Mouse (Mus musculus) brain, adult 2 months (tissue): ENCODE data around the gene Sh3bp5.

Source experiments
- DNase-seq: peaks from one replicate; pipeline ENCODE4 v3.0.0; 2011; ENCODE audit warnings: low read depth, low spot score

The Sh3bp5 gene

GRCm38 (mm10) chr14:31433851-31434360 lies 2.0 kb downstream of the Sh3bp5 start:
- no peak for DNase-seq

DNA sequence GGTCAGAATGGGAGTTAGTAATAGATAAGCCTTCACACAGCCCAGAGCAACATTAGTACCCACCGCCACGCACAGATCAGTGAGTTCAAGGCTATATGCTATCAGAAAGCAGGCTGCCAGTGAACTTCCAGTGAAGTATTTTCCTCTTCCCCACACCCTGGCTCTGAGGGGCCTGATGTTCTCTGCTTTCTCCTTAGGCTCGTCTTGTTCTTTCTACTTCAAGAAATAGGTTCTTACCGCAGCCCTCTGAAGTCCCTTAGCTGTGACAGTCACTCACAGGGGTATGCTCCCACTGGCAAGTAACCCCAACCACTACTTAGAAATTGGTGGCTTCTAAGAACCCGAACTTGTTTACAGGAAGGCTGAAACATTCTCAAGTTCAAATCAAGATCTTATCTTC lies 2.8 kb downstream of the Sh3bp5 start:
- DNase-seq: no peak

DNA sequence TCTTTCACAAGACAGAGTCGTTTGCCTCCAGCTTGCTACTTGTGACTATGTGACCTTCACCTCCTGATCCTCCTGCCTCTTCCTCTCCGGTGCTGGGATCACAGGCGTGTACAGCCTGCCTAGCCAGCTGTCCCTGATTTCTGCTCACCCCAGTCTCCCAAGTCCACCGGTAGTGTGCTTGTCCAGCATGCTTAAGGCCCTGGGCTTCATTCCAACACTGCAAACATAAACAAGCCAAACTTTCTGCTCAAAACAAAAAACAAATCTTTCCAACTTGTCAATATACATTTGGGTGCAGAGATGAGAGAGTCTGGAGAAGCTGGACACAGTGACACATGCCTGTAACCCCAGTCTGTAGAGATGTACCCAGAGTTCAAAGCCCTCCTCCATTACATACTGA lies 3.5 kb downstream of the Sh3bp5 start:
- peak; percentile 55 for DNase-seq

DNA sequence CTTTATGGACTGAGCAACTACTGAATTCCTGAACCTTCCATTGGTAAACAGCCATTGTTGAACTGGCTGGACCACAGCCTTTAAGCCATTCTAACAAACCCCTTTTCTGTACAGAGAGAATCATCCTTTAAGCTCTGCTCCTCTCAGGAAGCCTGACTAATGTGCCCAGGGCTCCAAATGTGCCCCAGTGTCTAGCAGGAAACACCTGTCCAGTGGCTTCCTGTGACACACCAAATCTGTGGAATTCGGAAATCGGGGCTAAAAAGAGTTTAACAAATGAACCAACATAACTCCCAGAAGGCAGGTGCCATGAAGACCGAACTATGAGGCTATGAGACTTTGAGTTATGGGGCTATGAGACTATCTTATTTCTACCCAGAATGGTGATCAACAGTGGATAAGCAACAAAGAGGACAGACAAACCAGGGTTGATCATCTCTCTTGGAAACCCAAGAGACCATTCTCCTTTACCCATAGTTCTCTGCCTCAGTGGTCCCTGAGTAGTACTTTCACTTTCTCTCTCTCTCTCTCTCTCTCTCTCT lies 4.0 kb downstream of the Sh3bp5 start:
- no peak for DNase-seq

GRCm38 (mm10) chr14:31429004-31429395 lies 6.9 kb downstream of the Sh3bp5 start:
- DNase-seq: no peak

DNA sequence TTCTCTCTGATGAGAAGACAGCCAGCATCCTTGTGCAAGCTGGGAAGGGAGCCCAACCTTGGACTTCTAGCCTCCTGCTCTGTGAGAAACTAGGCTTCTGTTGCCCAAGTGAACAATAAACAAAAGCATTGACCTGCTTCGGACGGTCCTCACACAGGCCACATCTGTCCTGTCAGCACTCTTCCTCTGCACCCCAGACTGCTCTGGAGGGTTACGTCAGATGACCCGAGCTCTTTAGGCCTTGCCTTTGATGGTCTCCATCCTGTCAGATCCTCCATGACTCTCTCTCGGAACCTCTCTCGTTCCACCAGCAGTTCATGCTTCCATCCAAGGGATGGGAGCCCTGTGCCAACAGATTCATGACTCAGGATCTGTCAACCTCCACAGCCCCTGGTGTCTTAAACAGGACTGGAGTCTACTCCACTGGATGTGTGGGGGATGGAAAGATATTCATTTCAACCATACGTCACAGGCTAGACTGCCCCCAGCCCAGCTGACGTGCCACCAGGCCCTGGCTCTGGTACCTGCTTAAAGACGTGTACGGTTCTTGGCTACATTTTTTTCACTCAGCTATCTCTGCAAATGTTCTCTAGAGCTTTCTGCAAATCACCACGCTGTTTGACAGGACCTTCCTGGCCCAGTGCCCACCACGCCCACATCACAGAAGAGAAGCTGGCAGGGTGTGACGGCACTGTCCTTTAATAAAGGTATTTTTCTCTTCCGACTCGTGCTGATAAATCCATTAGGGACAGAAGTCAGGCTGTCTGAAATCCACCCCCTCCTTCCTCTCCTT lies 7.5 kb downstream of the Sh3bp5 start:
- DNase-seq: peak; percentile 91

DNA sequence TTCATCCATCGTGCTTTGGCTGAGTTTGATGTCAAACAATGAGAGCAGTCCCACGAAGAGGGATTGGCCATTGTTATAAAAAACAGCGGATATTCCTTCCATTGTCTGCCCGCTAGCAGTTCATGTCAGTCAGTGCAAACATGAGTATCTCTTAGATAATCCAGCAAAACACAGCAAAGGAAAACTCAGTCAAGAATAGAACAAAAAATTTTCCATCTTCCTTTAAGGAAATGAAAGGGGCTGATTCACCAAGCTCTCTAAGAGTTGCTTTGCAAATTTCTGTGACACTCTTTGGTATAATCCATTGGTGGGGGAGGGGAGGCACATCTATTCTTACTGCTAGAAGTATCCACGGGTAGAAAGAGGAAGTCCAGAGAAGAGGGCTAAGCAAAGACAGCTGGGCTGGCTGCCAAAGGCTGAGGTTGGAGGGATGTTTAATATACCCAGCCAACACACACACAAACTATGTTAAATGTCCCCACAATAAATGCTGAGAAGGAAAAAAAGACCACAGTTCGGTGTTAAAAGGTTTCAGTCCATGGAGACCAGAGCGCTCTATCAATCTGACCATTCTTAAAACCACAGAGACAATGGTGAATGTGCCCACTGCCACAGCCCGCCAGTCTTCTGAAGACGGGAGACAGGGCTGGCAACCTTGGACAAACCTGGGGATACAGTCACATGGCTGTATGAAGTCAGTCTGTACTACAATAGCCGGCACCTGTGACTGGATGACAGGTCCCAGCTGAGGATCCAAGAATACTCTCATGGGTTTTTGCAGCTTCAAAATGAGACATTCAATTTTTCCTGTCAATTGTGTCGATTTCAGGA lies 12.7 kb downstream of the Sh3bp5 start:
- DNase-seq: peak; percentile 80

- no peak for DNase-seq
Observed at GRCm38 (mm10) chr14:31422395-31422794, 13.5 kb downstream of the Sh3bp5 start.

DNA sequence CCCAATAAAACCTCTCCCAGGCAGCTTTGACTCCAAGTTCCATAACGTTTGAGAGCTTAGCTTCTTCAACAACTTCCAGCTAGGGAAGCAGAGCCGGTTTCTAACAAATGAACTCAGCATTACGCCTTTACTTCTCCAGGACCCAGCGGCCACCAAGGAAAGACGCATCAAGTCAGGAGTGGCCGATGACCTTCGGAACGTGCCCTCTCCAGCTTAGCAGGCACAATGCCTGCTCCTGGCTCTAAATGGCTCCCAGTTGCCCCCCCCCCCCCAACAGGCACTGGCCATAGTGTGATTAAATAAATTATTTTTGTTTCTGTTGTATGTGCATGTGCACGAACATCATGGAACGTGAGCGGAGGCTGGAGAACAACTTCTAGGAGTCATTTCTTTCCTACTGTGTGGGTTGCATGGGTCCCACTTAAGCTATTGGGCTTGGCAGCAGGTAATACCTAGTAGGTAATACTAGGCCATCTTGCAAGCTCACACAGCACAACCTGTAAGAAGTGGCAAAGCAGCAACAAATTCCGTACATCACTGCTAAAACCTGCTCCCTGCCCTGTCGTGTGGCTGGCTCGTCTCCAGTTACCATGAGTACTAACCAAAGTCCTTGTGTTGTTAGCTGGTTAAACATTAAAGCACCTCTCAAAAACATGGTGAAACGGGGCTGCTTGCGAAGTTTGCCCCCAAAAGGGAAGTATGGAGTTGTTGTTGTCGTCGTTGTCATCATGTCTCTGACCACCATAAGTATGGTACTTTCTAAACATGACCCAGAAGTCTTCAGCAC lies 14.2 kb downstream of the Sh3bp5 start:
- DNase-seq: no peak

DNA sequence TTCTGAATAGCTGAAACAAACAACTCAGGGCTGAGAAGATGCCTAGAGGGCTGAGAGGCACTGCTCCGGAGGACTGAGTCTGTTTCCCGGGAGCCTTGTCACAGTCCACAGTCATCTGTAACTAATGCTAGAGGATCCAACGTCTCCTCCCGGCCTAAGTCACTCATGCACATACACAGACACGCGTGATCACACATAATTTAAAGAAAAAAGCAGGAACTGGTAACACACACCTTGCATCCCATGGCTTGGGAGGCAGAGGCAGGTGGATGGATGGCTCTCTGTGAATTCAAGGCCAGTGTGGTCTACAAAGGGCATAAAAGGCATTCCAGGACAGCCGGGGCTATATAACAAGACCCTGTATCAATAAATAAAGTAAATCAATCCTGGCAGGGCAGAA lies 14.9 kb downstream of the Sh3bp5 start:
- no peak for DNase-seq

- DNase-seq: no peak
Observed at GRCm38 (mm10) chr14:31420562-31420961, 15.3 kb downstream of the Sh3bp5 start.

DNA sequence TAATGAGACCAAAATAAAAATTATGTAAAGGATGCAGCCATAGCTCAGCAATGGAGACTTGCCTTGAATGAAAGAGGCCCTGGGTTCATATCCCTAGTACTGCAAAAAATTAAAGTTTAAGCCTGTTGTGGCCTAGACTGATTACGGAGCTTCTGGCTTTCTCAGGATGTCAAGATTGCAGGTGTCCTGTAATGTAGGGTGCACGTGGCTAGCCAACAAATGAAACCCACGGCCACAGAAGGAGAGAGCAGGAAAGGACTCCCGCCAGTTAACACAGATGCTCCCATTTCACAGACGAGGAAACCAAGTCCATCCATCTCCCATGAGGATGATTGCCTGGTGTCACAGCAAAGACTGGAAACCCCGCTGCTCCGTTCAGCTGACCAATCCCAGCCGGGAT lies 15.7 kb downstream of the Sh3bp5 start:
- DNase-seq: no peak

DNA sequence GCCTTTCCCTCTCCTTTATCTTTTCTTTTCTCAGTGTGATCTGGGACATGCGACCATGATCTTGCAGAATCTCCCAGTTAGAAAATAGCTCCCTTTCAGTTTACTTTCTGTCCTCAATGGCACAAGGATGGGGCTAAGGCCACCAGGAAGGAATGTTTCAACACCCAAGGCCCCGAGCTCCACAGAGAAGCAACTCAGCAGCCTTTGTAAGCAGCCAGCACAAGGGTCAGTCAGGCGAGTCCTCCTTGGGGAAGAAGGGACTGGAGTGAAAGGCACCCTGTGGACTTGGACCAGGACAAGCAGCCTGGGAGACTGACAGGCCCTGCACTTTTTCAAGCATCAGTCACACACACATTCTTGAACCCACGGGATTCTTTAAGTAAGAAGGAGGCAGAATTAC lies 16.6 kb downstream of the Sh3bp5 start:
- no peak for DNase-seq

DNA sequence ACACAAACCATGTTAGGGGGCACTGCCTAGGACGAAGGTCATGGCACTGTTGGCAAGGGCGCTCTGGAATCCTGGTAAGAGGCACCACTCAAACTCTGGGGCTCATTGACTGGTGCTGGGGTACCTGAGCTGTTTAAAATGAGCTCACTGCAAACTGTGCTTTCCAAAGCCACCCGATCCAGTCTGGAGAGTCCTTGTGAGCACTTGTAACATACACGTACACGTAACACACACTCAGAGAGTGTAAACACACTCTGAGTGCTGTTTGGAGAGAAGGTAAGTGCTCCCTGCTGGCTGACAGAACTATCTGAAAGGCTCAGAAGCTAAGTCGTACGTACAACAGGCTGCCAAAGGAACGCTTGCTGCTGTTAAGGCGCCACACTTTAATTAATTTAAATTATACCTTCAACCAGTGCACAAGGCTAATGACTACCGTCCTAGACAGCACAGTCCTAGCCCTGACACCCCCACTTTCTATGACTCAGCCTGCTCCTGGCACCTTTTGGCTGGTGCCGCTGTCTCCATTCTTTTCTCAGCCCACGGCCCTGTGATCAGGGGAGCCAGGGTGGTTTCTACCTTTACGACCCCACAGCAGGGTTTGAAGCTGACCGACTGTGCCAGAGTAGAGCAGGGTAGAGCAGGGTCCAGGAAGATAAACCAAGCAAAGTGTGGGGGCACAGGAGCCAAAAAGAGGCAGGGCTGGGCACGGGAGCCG lies 18.9 kb downstream of the Sh3bp5 start:
- DNase-seq: peak; percentile 87

DNA sequence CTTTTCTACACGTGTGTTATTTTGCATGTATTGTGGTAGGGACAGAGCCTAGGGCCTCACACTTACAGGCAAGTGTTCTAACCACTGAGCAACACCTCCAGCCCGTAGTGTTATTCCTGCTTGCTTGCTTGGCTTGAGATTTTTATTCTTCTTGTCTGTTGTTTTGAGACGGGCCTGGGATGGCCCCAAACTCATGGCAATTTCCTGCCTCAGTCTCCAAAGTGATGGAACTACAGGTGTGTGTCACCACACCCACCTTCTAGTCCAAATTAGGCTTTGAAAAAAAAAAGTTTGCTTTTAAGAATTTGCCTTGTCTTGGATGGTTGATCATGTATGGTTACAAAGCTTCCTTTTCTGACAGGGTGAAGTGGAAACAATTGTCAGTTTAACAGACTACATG lies 19.5 kb downstream of the Sh3bp5 start:
- no peak for DNase-seq

DNA sequence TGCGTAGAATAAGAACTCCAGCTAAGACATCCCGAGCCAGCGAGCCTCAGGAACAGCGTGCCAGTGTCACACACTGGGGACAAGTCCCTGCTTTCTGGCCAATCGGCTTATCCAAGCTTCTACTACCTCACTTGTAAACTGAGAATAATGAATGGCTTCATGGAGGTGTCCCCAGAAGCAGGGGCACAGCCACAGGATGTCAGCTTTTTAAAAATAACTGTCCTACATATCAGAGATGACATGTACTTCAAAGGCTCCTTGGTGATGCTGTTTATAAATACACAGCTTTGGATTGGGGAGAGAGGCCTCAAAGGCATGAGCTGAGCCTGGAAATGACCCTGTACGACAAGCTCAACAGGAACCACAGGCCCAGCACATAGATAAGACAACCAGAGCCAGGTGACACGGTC lies 20.9 kb downstream of the Sh3bp5 start:
- no peak for DNase-seq

DNA sequence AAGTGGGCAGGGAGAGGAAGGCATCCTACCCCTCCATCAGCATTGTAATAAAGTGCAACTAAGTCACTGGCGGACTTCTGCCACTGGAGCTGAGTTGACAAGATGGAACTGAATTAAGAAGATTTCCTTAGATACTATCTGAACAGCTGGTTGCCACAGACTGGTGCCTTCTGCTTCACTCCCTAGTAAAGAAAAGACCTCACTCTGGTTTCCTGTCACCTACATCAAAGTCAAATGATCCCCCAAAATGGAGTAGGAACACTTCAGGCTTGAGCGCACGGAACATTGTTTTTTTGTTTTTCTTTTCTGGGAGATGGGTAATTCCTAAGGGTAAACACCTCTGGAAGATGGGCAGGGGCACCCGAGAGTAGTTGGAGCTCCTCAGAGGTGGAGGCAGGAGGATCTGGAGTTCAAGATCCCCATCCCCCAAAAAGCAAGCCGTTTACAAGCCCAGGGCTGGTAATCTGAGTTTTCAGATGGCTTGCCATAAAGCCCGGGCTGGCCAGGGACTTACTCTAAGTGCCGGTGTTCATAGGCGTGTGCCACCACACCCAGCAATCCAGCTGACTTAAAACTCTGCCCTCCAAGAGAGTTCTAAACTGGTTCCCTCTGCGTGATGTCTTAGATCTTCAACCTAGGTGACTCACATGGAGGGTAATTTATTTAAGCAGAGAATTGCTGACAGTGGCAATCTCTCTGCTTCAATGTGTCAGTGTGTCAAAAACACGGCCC lies 21.5 kb downstream of the Sh3bp5 start:
- no peak for DNase-seq

GRCm38 (mm10) chr14:31413475-31414086 lies 22.3 kb downstream of the Sh3bp5 start:
- DNase-seq: no peak

DNA sequence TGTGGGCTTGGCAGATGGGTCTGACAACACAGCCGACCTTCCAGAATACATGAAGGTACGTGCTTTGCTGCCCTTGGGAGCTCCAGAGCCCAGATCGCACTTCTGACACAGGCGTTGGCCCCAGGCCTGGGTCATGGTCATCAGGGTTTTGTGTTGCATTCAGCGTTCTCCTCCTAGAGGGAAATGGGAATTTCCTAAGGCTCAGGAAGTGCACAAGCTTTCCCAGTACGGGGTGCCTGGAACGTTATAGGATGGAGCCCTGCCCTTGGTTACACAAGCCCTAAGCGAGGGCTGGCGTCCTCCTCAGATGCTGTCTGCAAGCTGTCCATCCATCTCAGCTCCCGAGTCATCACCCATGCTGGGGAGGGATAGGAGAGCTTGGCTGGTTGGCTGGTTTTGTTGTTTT lies 23.2 kb downstream of the Sh3bp5 start:
- peak; percentile 77 for DNase-seq

GRCm38 (mm10) chr14:31410737-31411136 lies 25.1 kb downstream of the Sh3bp5 start:
- peak; percentile 91 for DNase-seq
